Mouse (Mus musculus): Measurements from ENCODE around the gene Gm49361. TPM values are rescaled to one million over a fixed set of nuclear protein-coding genes. Genes with fewer than 3 reads are reported as not detected.
A peak's percentile ranks its signal among the peaks of the same experiment; 100 is the strongest.

The Gm49361 gene
- polyA plus RNA-seq (2011; ENCODE audit: insufficient read depth, insufficient read length, low replicate concordance, missing spikeins), result not detected in 2 replicates

DNA sequence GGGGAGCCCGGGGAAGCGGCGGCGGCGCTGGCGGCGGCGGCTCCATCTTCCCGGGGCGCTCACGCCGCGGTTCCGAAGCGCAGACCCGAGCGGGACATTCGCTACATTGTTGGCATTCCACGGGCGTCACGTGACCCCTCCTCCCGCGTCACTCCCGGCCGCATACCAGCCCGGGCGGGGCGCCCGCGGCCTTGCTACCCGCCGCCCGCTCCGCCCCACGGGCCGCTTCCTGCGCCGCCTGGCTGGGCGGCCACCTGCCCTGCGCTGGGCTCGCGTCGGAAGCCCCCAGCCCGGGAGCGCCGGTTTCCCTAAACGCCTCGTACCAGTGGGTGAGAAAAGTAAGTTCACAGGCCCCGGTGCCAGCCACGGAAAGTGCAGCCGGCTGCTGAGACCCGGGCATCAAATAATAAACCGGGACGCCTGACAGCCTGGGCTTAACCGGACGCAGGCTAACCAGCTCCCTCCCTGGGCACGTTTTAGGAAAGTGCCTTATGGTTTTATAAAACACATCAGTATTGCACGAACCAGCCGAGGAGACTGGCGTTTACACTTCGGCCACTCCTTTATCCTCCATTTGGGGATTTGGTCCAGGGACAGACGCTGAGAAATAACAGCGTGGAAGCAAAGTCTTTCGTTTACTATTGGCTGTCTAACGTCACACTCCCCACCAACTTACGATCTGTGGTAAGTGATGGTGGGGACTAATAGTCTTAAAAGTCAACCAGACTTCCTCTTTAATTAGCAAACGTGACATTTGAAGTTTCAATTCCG, at the start of gene Gm49361:
Gene Gm49361 (minus strand): TSS at position 103 of the 771 bp plus-strand sequence.
- under 1% methylated on average over 68 of the region's 68 CpGs for WGBS
- Histone ChIP-seq H3K4me1 (ENCODE audit: control insufficient read depth, insufficient read depth, low read length) (peaks cover 3% of the 10 kb centered on the region), H3K4me3 (replicated peaks; ENCODE audit: control insufficient read depth, low read depth, low read length) (peak within 1 kb of the TSS; percentile 88), H3K27ac (ENCODE audit: control insufficient read depth, insufficient read depth, low read depth, low read length, poor library complexity) (peak within 1 kb of the TSS; percentile 99)
- TF ChIP-seq CTCF (IDR thresholded peaks at IDR 0.05; ENCODE audit: control insufficient read depth, insufficient read depth, low read length) (no peak), POLR2A (IDR thresholded peaks at IDR 0.05; ENCODE audit: borderline replicate concordance, control insufficient read depth, low read depth, low read length) (peak; percentile 67; the same call in 1 of the 2 replicates)

DNA sequence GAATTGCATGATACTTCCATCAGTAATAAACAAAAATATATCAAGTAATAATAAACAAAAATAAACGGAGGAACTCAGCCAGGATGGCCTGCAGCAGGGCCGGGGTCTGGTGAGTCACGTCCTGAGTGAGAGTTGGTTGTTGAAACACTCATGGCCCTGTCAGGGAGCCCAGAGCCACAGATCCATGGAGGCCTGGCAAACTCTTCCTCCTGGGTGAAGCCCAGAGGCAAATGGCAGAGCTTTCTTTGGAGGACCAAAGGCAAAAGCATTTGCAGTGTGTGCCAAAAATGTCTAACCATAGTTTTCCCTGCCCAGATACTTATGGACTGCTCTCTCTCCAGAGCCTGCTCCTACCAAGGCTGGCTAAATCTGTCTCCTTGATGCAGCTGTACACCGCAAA, 45.3 kb upstream of the Gm49361 start:
- WGBS, result 63% methylated on average over 4 of the region's 4 CpGs
- TF ChIP-seq CTCF (IDR thresholded peaks at IDR 0.05; ENCODE audit: control insufficient read depth, insufficient read depth, low read length) (no peak), POLR2A (IDR thresholded peaks at IDR 0.05; ENCODE audit: borderline replicate concordance, control insufficient read depth, low read depth, low read length) (no peak)
- H3K4me1 ChIP-seq (ENCODE audit: control insufficient read depth, insufficient read depth, low read length), result no peaks in the 10 kb centered on the region
- no peak overlapping the region for H3K4me3 ChIP-seq (replicated peaks; ENCODE audit: control insufficient read depth, low read depth, low read length)
- no peak overlapping the region for H3K27ac ChIP-seq (ENCODE audit: control insufficient read depth, insufficient read depth, low read depth, low read length, poor library complexity)

DNA sequence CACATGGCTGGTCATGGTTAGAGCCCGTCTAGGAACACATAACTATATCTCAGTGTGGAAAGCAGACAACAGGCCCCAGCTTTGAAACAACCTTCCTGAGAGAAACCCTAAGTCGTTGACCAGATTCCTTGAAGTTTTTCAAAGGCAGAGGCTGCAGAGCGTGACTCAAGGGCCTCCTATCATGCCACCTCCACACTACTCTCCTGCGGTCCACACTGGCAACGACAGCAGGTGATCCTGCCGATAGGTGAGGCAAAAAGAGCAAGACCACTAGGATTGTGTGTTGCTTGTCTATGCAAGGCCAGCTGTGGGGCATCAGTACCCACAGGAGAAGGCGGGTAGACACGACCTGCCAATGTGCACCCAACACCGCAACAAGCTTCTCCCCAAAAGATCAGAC, 43.9 kb upstream of the Gm49361 start:
- H3K4me1 ChIP-seq (ENCODE audit: control insufficient read depth, insufficient read depth, low read length), result no peaks in the 10 kb centered on the region
- WGBS, result 89% methylated on average over 9 of the region's 9 CpGs
- H3K27ac ChIP-seq (ENCODE audit: control insufficient read depth, insufficient read depth, low read depth, low read length, poor library complexity), result no peak overlapping the region
- no peak overlapping the region for H3K4me3 ChIP-seq (replicated peaks; ENCODE audit: control insufficient read depth, low read depth, low read length)
- TF ChIP-seq CTCF (IDR thresholded peaks at IDR 0.05; ENCODE audit: control insufficient read depth, insufficient read depth, low read length) (no peak), POLR2A (IDR thresholded peaks at IDR 0.05; ENCODE audit: borderline replicate concordance, control insufficient read depth, low read depth, low read length) (no peak)

DNA sequence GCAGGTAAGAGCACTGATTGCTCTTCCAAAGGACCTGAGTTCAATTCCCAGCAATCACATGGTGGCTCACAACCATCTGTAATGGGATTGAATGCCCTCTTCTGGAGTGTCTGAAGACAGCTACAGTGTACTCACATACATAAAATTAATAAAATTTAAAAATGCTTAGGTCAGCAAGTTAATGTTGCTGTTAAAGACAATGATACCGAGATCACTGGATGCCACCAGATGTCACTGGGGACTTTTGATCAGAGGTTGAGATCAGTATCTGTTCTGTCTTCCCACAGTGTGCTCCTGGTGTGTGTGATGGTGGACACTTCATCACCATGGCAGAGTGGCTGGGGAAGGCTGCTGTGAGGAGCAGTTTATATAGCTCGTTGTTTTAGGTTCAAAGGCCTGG, 43.4 kb upstream of the Gm49361 start:
- no peak overlapping the region for H3K4me3 ChIP-seq (replicated peaks; ENCODE audit: control insufficient read depth, low read depth, low read length)
- 77% methylated on average over 2 of the region's 2 CpGs for WGBS
- no peaks in the 10 kb centered on the region for H3K4me1 ChIP-seq (ENCODE audit: control insufficient read depth, insufficient read depth, low read length)
- H3K27ac ChIP-seq (ENCODE audit: control insufficient read depth, insufficient read depth, low read depth, low read length, poor library complexity), result no peak overlapping the region
- TF ChIP-seq CTCF (IDR thresholded peaks at IDR 0.05; ENCODE audit: control insufficient read depth, insufficient read depth, low read length) (no peak), POLR2A (IDR thresholded peaks at IDR 0.05; ENCODE audit: borderline replicate concordance, control insufficient read depth, low read depth, low read length) (no peak)

DNA sequence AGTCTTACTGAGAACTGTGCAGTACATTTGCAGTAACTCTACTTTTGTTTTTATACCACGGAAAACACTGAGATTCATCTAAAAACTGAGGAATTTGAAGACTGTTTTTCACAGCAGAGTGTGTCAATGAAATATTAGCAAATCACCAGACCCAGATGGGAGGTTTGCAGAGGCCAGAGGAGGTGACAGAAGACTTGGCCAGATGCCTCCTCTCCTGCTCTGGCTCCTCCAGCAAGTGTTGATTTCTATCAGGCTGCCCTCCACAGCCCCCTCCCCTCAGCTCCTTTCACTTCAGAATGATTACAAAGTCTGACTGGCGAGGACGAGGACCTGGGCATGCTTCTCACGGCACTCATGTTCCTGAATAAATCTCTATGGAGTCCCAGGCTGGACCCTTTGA, 41.5 kb upstream of the Gm49361 start:
- TF ChIP-seq POLR2A (IDR thresholded peaks at IDR 0.05; ENCODE audit: borderline replicate concordance, control insufficient read depth, low read depth, low read length) (no peak), CTCF (IDR thresholded peaks at IDR 0.05; ENCODE audit: control insufficient read depth, insufficient read depth, low read length) (no peak)
- Histone ChIP-seq H3K4me1 (ENCODE audit: control insufficient read depth, insufficient read depth, low read length) (no peaks in the 10 kb centered on the region; the same call in 1 of the 2 replicates), H3K4me3 (replicated peaks; ENCODE audit: control insufficient read depth, low read depth, low read length) (no peak overlapping the region), H3K27ac (ENCODE audit: control insufficient read depth, insufficient read depth, low read depth, low read length, poor library complexity) (no peak overlapping the region)
- WGBS, result 78% methylated on average over 4 of the region's 4 CpGs

DNA sequence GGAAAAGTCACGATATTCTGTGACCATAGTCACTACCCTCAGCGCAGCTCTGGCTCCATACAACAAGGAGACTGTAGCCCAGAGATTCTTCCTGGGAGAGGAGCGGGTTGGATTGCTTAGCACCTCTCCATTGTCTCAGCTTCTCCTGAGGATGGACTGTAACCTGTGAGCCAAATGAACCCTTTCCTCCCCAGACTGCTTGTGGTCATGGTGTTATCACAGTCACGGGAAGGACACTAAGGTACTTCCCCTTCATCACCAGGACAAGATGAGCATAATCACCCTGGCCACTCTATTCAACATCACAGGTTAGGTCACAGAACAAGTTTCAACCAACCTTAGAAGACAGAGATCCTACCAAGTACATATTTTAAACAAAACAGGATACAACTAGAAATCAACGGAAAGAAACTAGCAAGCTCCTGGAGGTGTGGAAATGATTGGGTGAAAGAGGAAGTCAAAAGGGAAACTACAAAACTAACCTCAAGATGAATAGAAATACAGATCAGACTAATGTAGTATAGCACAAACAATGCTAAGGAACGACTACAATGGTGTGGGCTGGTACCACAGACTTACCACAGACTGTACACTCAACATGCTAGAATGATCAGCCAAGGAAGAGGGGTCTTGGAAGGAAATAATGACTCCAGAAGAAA, 26.4 kb upstream of the Gm49361 start:
- H3K4me1 ChIP-seq (ENCODE audit: control insufficient read depth, insufficient read depth, low read length), result peaks cover 8% of the 10 kb centered on the region
- H3K27ac ChIP-seq (ENCODE audit: control insufficient read depth, insufficient read depth, low read depth, low read length, poor library complexity), result peak overlapping the region; percentile 85
- 24% methylated on average over 6 of the region's 6 CpGs for WGBS
- no peak for TF ChIP-seq CTCF (IDR thresholded peaks at IDR 0.05; ENCODE audit: control insufficient read depth, insufficient read depth, low read length)
- no peak for TF ChIP-seq POLR2A (IDR thresholded peaks at IDR 0.05; ENCODE audit: borderline replicate concordance, control insufficient read depth, low read depth, low read length)
- H3K4me3 ChIP-seq (replicated peaks; ENCODE audit: control insufficient read depth, low read depth, low read length), result peak overlapping the region; percentile 27

DNA sequence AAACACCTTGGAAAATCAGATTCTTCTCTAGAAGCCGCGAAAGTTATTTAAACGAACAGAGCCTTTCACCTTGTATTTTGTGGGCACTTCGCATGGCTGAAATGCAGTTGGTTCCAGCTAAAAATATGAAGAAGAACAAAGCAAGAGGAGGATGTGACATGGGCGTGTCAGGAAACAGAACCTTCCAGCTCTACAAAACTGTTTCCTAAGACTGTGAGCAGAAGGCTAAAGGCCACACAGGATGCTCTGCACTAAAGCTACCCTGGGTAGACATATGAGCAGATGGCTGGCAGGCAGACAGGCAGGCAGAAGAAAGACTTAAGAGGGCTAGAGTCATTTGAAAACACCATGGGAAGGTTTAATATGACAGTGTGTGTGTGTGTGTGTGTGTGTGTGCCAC, 23.2 kb upstream of the Gm49361 start:
- TF ChIP-seq POLR2A (IDR thresholded peaks at IDR 0.05; ENCODE audit: borderline replicate concordance, control insufficient read depth, low read depth, low read length) (no peak), CTCF (IDR thresholded peaks at IDR 0.05; ENCODE audit: control insufficient read depth, insufficient read depth, low read length) (no peak)
- Histone ChIP-seq H3K27ac (ENCODE audit: control insufficient read depth, insufficient read depth, low read depth, low read length, poor library complexity) (peak overlapping the region; percentile 82; the same call in 1 of the 2 replicates), H3K4me3 (replicated peaks; ENCODE audit: control insufficient read depth, low read depth, low read length) (no peak overlapping the region), H3K4me1 (ENCODE audit: control insufficient read depth, insufficient read depth, low read length) (peaks cover 8% of the 10 kb centered on the region)
- WGBS, result 28% methylated on average over 5 of the region's 5 CpGs
